Mouse (Mus musculus) activated CD4-positive, CD25-positive, alpha-beta regulatory T cell, adult 4 months (primary cell): ENCODE data around the gene Arl15. TPM values are rescaled to one million over a fixed set of nuclear protein-coding genes. Genes with fewer than 3 reads are reported as not detected.
"Not testable (repeated sequence)": the region's sequence is repeated elsewhere in the genome, so short reads cannot be mapped to it uniquely, and the experiment has no call there.

Source experiments
- ATAC-seq: one replicate; pipeline ENCODE4 v1.8.0; 2017
- polyA plus RNA-seq, 2 experiments: library from polyadenylated mRNA; unstranded; fragments of 100-300 nt; shearing (Covaris generic); gene quantifications; one replicate each; pipeline ENCODE4 v1.2.1; 2017

Arl15 gene
- 10 to 100 TPM; 11.2 to 14.6 TPM for polyA plus RNA-seq

- peak; percentile 97 for ATAC-seq
Measured at GRCm38 (mm10) chr13:113794039-113794704, at the start of gene Arl15. TSS of gene Arl15 (plus strand) at chr13:113794505.

GRCm38 (mm10) chr13:113745301-113745700 is 49.0 kb upstream of the Arl15 start:
- no peak for ATAC-seq

- ATAC-seq = no peak
Measured at GRCm38 (mm10) chr13:113750766-113751165, 43.5 kb upstream of the Arl15 start.

DNA sequence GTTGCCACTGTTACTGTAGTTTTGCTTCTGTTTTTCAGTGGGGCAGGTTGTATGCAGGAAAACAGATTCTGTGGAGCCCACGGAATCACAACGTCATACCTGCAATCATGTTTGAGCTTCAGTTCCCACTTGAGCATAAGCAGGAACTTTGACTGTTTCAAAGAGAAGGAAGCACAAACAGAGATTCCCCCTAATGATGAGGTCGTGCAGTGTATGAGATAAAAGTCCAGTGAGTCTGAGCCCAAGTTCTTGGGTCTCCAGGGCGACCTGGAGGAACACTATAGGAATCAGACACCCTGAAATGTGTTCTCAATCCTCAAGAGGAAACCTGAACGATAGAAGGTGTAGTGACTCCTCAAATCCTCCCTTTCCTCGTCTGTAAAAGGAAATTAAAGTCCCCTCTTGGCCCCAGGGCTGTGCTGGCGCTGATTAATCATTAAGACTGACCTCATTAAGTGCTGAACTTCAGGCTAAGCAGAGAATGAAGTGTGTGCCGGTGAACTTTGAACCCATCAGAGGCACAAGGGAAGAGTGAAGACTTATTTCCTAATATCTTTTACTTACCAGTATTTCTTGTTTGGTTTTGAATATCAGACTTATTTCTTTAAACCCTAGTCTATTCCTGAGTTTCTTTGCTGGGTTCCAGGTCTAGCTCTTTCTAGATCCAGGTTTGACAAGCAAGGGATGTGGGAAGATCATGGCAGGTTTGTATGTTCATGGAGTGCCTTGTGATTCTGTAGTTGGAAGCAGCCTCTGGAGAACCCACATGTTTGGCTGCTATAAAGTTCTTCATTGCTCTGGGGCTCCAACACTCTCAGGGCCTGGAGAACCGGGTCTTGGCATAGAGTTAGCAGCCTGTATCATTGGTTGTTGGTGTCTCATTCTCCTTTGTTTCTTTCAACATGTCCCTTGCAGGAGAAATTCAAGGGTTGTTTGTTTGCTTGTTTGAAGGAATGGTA is 39.3 kb upstream of the Arl15 start:
- ATAC-seq = no peak

DNA sequence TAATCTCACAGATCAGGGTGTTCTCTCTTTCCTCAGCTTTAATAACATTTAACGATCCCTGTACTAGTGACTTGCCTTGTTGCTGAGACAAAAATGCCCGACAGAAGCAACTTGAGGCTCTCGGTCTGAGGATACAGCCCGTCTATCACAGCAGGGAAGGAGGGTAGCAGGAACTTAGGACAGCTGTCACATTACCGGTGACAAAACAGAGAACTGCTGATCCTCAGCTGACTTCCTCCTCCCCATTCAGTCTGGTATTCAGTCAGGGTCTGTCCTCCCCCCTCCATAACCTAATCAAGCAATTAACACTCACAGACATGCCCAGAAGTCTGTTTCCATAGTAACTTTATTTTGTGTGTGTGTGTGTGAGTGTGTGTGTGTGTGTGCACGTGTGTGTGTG is 38.5 kb upstream of the Arl15 start:
- ATAC-seq = no peak

GRCm38 (mm10) chr13:113761717-113762116 is 32.6 kb upstream of the Arl15 start:
- no peak for ATAC-seq

- no peak for ATAC-seq
Measured at GRCm38 (mm10) chr13:113762766-113763516, 31.4 kb upstream of the Arl15 start.

- ATAC-seq = no peak
Measured at GRCm38 (mm10) chr13:113765411-113765810, 28.9 kb upstream of the Arl15 start.

DNA sequence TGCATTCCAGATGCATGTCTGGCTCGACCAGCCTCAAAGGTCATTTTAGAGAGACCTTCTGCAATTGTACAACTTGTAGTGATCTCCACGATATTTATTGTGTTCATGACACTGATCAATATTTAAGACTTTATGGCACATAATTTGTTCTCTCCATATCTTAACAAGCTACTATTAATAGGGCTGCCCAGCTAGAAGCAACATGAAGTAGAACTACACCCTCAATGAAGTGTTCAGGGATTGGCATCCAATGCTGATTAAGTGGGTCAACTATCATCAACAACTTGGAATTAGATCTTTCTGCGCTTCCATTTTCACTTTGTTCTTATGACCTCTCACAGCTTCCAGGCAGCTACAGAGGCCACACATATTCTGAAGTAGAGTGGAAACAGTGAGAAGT is 24.5 kb upstream of the Arl15 start:
- no peak for ATAC-seq

- ATAC-seq = no peak
Measured at GRCm38 (mm10) chr13:113770340-113770739, 24.0 kb upstream of the Arl15 start.

- ATAC-seq = no peak
Measured at GRCm38 (mm10) chr13:113771340-113771739, 23.0 kb upstream of the Arl15 start.

GRCm38 (mm10) chr13:113774799-113775198 is 19.5 kb upstream of the Arl15 start:
- no peak for ATAC-seq

DNA sequence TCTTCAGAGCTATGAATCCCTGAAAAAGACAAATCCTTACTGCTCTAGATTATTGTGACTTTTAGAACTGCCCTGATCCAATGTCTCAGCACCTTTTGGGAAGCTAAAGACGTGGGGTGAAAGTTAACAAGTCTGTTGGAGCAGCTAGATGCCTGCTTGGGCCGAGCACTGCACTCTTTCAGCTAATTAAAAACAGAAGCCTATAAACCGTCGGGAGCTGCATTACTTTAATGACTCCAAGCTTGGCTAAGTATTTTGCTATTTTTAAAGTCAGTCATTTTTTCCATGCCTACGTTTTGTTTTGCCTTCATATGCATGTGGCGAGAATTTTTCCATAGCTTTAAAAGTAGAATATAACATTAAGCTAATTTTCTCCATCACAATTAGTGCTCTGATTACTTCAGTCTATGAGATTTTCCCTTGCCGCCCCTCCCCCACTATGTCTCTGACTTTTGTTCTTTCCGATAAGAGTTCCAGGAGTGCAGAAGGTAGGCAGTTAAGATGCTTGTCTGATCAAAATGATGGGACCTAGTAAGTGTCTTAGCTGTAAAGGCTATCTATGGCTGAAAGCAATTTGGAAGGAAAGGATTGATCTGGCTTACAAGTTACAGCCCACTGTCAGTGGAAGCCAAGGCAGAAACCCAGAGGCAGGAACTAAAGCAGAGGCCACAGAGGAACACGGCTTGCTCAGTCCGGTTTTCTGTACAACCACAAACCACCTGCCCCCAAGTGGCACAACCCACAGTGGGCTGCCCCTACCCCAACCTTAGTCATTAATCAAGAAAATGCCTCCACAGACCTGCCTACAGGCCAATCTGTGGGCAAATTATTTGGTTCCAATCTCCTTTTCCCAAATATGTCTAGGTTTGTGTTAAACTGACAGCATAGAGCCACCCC is 18.8 kb upstream of the Arl15 start:
- ATAC-seq = no peak

DNA sequence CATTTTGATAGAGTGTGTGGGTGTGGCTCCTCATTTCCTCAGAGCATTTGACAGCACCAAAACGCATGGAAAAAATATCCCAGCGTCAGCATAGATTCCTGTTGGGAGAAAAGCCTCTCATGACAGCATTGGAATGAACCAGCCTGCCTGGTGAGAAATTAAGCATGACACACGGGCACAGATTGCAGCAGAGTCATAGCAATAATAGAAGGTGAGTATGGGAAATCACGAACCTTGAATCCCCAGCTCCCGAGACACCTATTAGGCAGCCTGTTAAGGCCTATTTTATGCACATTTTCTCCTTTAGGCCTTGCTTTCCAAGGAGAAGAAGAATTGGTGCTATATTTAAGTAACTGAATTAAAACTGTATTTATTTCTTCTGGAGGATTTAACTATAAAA is 8.5 kb upstream of the Arl15 start:
- ATAC-seq = no peak

GRCm38 (mm10) chr13:113787136-113787535 is 7.2 kb upstream of the Arl15 start:
- ATAC-seq = no peak

DNA sequence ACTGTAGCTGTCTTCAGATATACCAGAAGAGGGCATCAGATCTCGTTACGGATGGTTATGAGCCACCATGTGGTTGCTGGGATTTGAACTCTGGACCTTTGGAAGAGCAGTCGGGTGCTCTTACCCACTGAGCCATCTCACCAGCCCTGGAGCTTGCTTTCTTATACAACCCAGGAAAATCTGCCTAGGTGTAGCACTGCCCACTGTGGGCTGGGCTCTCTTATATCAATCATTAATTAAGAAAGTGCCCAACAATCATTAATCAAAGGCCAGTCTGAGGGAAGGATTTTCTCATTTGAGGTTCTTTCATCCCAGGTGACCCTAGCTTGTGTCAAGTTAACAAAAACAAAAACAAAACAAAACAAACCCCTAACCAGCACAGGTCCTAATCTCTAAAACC is 4.3 kb upstream of the Arl15 start:
- not testable (repeated sequence) for ATAC-seq

DNA sequence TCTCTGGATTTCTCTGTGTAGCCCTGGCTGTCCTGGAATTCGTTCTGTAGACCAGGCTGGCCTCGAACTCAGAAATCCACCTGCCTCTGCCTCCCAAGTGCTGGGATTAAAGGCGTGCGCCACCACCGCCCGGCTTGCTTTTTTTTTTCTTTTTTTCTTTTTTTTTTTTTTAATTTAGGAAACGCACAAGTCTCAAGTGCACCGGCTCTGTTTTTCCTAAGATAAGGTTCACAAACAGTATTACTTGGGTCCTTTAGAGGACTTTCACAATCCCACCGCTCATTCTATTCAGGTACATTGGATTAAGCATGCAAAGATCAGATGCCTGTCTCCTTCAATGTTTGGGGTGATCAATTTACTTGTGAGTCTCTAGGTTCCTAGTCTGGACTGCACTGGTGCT is 668 bp upstream of the Arl15 start:
- ATAC-seq = no peak

DNA sequence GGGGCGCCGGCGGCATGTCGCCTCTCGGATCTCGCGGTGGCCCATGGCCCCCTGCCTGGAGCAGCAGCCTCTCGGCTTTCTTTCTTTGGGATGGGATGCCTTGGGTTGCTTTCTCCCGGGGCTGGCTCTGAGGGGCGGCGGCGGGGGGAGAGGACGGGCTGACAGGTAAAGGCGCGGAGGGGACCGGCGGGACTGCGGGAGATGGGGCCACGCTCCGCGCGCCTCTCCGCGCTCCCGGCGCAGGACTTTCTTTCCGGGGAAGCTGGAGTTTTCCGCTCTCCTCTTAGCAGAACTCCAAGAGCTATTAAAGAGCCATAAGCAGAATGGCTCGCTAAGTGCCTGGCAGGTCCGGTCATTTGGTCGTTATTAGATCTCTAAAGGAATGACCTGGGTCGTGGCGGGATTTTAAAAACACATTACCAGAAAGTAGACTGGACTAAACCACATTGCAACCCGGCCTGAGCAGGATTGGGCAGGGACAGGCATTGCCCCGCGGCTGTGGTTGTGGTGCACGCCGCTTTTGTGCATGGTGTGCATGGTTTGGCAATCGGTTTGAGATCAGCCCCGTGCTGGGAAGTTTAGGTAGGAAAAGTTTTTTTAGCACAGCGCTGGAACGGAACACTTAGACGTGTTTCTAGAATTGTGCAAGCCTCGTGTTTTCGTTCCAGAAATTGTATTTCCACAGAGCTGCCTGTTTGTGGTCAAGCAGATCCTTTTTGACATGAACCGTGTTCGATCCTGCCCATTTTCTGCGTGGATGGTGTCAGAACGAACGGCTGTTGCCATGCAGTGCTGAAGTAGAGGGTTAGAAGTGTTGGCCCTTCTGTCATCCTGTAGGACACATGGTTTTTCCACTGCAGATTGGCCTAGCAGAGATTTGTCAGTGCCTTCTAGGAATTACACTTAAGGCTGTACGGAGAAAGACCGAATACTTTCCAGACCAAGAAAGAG is 675 bp downstream of the Arl15 start:
- peak; percentile 1 for ATAC-seq

DNA sequence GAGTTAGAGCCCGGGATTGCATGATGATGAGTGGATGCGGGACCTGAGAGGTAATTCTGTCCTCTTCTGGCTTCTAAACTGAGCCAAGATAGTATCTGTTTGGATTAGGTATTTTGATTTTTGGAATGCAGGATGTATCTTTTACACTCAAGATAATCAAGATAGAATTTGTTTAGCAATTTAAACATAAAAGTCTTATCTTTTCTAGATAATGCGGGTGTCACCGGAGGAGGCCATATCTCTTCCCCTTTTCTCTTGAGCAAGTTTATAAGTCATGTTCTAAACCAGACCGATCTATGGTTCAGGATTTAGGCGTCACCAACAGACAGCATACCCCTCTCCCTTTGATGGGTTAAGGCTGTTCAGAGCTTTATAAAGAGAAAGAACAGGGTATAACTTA is 3.1 kb downstream of the Arl15 start:
- ATAC-seq = no peak

- ATAC-seq = no peak
Measured at GRCm38 (mm10) chr13:113799361-113799760, 5.1 kb downstream of the Arl15 start.

GRCm38 (mm10) chr13:113800246-113800645 is 5.9 kb downstream of the Arl15 start:
- no peak for ATAC-seq
